Mouse (Mus musculus) hindbrain, embryonic 11.5 days (tissue): ENCODE measurements around the gene Olfr1350. TPM values are rescaled to one million over a fixed set of nuclear protein-coding genes. Genes with fewer than 3 reads are reported as not detected.
"Not testable (repeated sequence)": the region's sequence is repeated elsewhere in the genome, so short reads cannot be mapped to it uniquely, and the experiment has no call there.

Experiments
- ATAC-seq: fragments of 200-750 bp; cut with Nextera tagmentation; 2 replicates; pipeline ENCODE4 v1.8.0; 2017; ENCODE audit warnings: mild to moderate bottlenecking, moderate TSS enrichment, moderate library complexity; ENCODE audit not compliant: low FRiP score
- DNase-seq: peaks from one replicate; pipeline ENCODE4 v3.0.0-alpha.2; 2015; ENCODE audit warnings: low spot score
- H3K27ac ChIP-seq: fragments of 300-500 bp; sonication (generic); 2 replicates; pipeline ENCODE4 v1.5.1; 2014; ENCODE audit warnings: mild to moderate bottlenecking, low read depth, low read length
- H3K27me3 ChIP-seq: fragments of 300-500 bp; sonication (generic); 2 replicates; pipeline ENCODE4 v1.6.1; 2014; ENCODE audit warnings: mild to moderate bottlenecking, low read length, moderate library complexity, mixed read lengths; ENCODE audit not compliant: control insufficient read depth, insufficient read depth
- H3K36me3 ChIP-seq: fragments of 300-500 bp; sonication (generic); 2 replicates; pipeline ENCODE4 v1.6.1; 2014; ENCODE audit warnings: mild to moderate bottlenecking, low read length, moderate library complexity, mixed read lengths; ENCODE audit not compliant: control insufficient read depth, insufficient read depth
- H3K4me1 ChIP-seq: fragments of 300-500 bp; sonication (generic); replicated peaks from 2 replicates; pipeline ENCODE4 v1.6.1; 2014; ENCODE audit warnings: low read length, mixed read lengths; ENCODE audit not compliant: control insufficient read depth, insufficient read depth
- H3K4me2 ChIP-seq: fragments of 300-500 bp; sonication (generic); replicated peaks from 2 replicates; pipeline ENCODE4 v1.6.1; 2014; ENCODE audit warnings: mild to moderate bottlenecking, low read depth, low read length
- H3K4me3 ChIP-seq: fragments of 300-500 bp; sonication (generic); 2 replicates; pipeline ENCODE4 v1.5.1; 2014; ENCODE audit warnings: low read depth, low read length
- H3K9ac ChIP-seq: fragments of 300-500 bp; sonication (generic); 2 replicates; pipeline ENCODE4 v1.6.1; 2014; ENCODE audit warnings: low read depth, low read length
- H3K9me3 ChIP-seq: fragments of 300-500 bp; sonication (generic); 2 replicates; pipeline ENCODE4 v1.6.1; 2016; ENCODE audit warnings: low read length; ENCODE audit not compliant: control insufficient read depth
- WGBS: fragments of 180-500 bp; shearing (Covaris S2); extraction: QIAGEN DNeasy Blood & Tissue Kit; methylation state at CpG from one replicate; pipeline ENCODE4 v1.1.7; 2014; 5-methylcytosine and 5-hydroxymethylcytosine counted together
- polyA plus RNA-seq: library from polyadenylated mRNA; unstranded; fragments of >200 nt; fragmentation: Nextera tagmentation; extraction: Ambion mirVana; gene quantifications from 2 replicates; pipeline ENCODE4 v1.2.1, GENCODE M21; 2014

Gene Olfr1350
- polyA plus RNA-seq = not detected in 2 replicates

DNA sequence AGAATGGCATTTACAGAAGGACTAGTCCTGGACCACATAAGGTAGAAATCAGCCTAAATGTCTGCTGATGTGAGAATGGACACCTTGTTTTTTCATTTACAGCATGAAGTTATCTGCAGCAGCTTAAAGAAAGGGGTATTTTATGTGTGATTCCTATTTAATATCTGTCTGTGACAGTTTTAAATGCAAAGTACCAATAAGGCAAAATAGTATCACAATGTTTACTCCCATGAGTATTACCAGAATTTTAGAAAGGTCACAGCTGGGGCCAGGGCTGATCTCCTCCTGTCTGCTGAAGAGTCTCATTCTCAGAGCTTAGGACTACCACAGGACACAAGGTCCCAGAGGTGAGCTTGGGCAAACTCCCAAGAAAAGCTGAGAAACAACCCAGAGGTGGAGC lies at the start of gene Olfr1350:
Gene Olfr1350, plus strand, starts transcription at position 301 of the 400 bp plus-strand sequence.
- Histone ChIP-seq H3K4me1 (no peaks in the 10 kb centered on the region), H3K9me3 (peaks cover 4% of the 10 kb centered on the region), H3K27me3 (no peaks in the 10 kb centered on the region), H3K36me3 (no peaks in the 10 kb centered on the region), H3K9ac (no peak within 1 kb of the TSS), H3K27ac (no peak within 1 kb of the TSS), H3K4me2 (no peak within 1 kb of the TSS), H3K4me3 (no peak within 1 kb of the TSS)
- DNase-seq = no peak
- ATAC-seq = no peak

DNA sequence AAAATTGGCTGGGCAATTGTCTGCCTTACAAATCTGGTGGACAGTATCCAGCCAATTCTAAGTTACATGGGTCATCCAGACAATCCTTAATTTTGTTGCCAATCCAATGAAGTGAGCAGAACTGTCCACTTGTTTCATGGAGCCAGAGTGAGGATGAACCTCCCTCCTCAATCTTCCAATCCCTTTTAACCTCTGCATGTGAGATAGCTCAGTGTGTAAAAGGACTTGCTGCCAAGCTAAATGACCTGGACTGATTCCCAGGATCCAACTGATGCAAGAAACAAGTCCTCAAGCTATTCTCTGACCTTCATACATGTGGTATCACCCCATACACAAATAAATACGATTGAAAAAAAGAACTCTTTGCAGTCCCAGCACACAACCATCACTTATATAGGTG lies 43.0 kb upstream of the Olfr1350 start:
- no peak overlapping the region for H3K27ac ChIP-seq
- H3K9me3 ChIP-seq = no peaks in the 10 kb centered on the region

DNA sequence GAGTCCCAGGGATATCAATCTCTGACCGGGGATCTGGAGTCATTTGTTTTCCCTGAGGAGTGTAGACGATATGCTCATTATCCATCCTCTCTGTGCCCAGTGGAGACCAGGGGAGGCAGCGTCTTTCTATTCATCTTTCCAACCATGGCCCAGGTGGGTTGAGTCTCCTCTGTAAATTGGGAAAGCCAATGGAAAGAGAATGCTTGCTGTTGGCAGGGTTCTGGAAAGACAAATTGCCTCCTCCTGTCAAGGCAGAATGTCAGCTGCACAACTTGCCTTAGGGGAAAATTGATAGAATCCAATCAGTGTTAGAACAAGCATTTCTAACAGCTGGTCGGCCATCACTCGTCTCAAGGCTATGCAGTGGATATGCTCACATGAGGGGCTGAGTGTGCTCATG lies 41.8 kb upstream of the Olfr1350 start, which contains the start of gene Olfr1349:
Gene Olfr1349, minus strand, starts transcription at position 101 of the 400 bp plus-strand sequence.
- ATAC-seq (no peak), DNase-seq (no peak)
- Histone ChIP-seq H3K36me3 (no peaks in the 10 kb centered on the region), H3K4me1 (no peaks in the 10 kb centered on the region), H3K27me3 (no peaks in the 10 kb centered on the region), H3K4me2 (no peak within 1 kb of the TSS), H3K9me3 (no peaks in the 10 kb centered on the region), H3K4me3 (no peak within 1 kb of the TSS), H3K9ac (no peak within 1 kb of the TSS), H3K27ac (no peak within 1 kb of the TSS)
- 82% methylated on average over 5 of the region's 5 CpGs for WGBS

More for the DNA sequence above, 43.0 kb upstream of the Olfr1350 start:
- DNase-seq (no peak), ATAC-seq (no peak)
- no peak overlapping the region for H3K4me3 ChIP-seq
- no peaks in the 10 kb centered on the region for H3K4me1 ChIP-seq
- no peak overlapping the region for H3K4me2 ChIP-seq
- WGBS = 50% methylated on average over 1 of the region's 1 CpGs
- no peaks in the 10 kb centered on the region for H3K36me3 ChIP-seq
- no peak overlapping the region for H3K9ac ChIP-seq
- no peaks in the 10 kb centered on the region for H3K27me3 ChIP-seq

DNA sequence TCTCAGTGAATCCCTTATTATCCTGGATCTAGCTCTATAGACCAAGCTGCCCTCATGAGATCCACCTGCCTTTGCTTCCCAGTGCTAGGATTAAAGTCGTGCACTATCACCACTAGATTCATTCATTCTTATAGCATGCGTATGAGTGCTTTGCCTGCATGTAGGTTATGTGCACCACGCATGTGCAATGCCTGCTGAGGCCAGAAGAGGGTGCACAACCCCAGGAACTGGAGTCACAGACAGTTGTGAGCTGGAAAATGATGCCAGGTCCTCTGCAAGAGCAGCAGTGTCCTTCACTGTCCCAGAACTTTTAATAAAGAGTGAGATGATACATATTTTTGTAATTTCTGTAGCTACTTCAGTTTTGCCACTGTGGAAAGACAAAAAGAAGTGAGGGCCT lies 39.6 kb upstream of the Olfr1350 start:
- H3K27me3 ChIP-seq = no peaks in the 10 kb centered on the region
- H3K4me1 ChIP-seq = no peaks in the 10 kb centered on the region
- no peak overlapping the region for H3K4me2 ChIP-seq
- no peaks in the 10 kb centered on the region for H3K36me3 ChIP-seq
- WGBS = 65% methylated on average over 3 of the region's 3 CpGs
- no peak overlapping the region for H3K27ac ChIP-seq
- ATAC-seq (no peak), DNase-seq (no peak)
- no peak overlapping the region for H3K4me3 ChIP-seq
- H3K9ac ChIP-seq = no peak overlapping the region
- no peaks in the 10 kb centered on the region for H3K9me3 ChIP-seq

DNA sequence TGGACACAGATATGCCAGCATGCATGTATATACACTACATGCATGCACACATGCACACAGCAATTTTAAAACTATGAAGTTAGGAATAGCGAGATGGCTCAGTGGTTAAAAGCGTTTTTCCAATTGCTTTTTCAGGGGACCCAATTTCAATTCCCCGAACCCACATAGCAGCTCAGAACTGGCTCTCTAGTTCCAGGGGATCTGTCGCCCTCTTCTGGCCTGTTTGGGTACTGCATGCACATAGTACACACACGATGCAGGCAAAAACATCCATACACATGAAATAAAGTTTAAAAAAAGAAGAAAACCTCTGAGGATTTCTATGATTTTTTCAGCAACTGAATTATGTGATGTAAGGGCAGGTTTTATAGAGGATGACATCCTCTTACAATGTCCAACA lies 38.5 kb upstream of the Olfr1350 start:
- DNase-seq (peak; percentile 40), ATAC-seq (no peak)
- no peak overlapping the region for H3K9ac ChIP-seq
- H3K4me2 ChIP-seq = no peak overlapping the region
- no peak overlapping the region for H3K4me3 ChIP-seq
- H3K27ac ChIP-seq = no peak overlapping the region
- no peaks in the 10 kb centered on the region for H3K27me3 ChIP-seq
- H3K9me3 ChIP-seq = no peaks in the 10 kb centered on the region
- H3K36me3 ChIP-seq = no peaks in the 10 kb centered on the region
- H3K4me1 ChIP-seq = no peaks in the 10 kb centered on the region
- 66% methylated on average over 5 of the region's 5 CpGs for WGBS

DNA sequence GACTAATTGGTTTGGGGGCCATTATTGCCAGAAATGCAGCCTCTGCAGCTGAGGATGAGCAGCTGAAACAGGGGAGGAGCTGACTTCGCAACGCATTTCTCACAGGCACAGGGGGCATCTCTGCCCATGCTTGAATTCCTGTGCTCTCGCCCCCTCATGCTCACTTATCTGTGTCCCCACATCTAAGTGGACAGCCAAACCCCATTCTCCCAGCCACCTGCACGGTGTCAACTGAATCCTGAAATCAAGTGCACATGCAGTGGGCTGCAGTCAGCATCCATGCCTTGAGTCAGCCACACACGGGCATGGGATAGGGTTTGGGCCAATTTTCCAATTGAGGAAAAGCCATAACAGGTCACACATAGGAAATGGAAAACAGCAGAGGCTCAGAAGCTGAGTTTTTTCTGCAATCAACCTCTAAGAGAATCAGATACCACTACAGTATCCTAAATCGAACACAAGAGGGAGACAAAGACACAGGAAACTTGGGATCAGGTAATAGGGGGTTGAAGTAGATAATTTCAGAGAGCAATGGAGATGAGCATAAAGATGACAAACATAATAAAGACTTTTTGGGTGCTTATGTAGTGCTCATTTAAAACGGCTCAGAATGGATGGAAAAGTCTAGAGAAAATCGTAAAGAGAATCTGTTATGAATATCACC lies 21.6 kb downstream of the Olfr1350 start:
- H3K36me3 ChIP-seq = no peaks in the 10 kb centered on the region
- DNase-seq (peak; percentile 31), ATAC-seq (peak; percentile 47; the same call in 1 of the 2 replicates)
- H3K4me2 ChIP-seq = no peak overlapping the region
- H3K4me3 ChIP-seq = no peak overlapping the region
- H3K27me3 ChIP-seq = no peaks in the 10 kb centered on the region
- no peak overlapping the region for H3K27ac ChIP-seq
- H3K4me1 ChIP-seq = no peaks in the 10 kb centered on the region
- no peaks in the 10 kb centered on the region for H3K9me3 ChIP-seq
- 57% methylated on average over 8 of the region's 8 CpGs for WGBS
- no peak overlapping the region for H3K9ac ChIP-seq

DNA sequence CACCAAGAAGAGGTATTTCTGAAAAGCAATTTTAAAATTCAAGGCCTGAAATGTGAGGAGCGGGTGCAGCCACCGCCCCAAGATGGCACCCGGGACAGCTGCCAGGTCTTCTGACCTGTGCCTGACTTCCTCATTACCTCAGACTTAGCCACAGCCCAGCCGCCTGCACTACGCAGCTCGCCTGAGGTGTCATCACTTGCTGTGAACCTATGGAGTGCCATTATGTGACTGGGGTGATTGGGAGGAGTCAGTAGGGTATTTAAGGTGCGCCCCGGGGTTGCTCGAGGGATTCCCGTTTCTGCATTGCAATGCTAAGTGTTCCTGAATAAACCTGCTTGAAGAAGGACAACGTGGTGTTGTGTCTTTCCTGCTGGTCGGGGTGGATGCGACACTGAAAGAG lies 24.1 kb downstream of the Olfr1350 start:
- not testable (repeated sequence) for ATAC-seq, H3K9me3 ChIP-seq, H3K4me2 ChIP-seq, H3K4me3 ChIP-seq, DNase-seq, H3K9ac ChIP-seq, H3K4me1 ChIP-seq, H3K27ac ChIP-seq, H3K27me3 ChIP-seq, H3K36me3 ChIP-seq
- WGBS = 89% methylated on average over 13 of the region's 13 CpGs

GRCm38 (mm10) chr7:6603331-6603730 lies 38.7 kb downstream of the Olfr1350 start:
- Histone ChIP-seq H3K9ac (no peak overlapping the region), H3K36me3 (no peaks in the 10 kb centered on the region), H3K4me1 (no peaks in the 10 kb centered on the region), H3K4me2 (no peak overlapping the region), H3K27ac (no peak overlapping the region), H3K4me3 (no peak overlapping the region), H3K27me3 (no peaks in the 10 kb centered on the region), H3K9me3 (no peaks in the 10 kb centered on the region)
- no peak for DNase-seq
- 91% methylated on average over 9 of the region's 9 CpGs for WGBS
- no peak for ATAC-seq
